27 mouse cellular contexts compared by ENCODE assay signal in the genomic region with DNA sequence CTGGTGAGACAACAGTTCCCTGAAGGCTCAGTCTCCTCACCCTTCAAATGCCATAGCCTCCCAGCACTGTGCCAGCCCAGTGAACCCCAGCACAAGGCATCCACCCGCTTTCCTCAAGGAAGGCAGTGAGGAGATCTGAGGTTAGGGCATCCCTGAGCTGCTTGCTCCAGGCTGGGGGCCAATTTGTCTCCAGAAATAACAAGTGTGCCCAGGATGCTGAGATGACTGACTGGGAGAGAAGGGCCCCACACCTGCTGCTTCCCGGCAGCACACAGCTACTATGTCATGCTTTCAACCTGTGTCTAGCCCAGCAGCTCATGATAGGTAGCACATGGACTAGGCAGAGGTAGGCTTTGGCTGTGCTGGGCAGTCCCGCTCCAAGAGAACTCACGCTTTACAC. TPM values are rescaled to one million over a fixed set of nuclear protein-coding genes. Genes with fewer than 3 reads are reported as not detected.
DNase-seq lines count a peak whose midpoint lies in the region; ATAC-seq and TF ChIP-seq lines count a peak whose summit lies in the region.
"Had no signal": no experiment of that assay in that cellular context is flagged by ENCODE, and none has a peak within 500 bp of the region (broad histone marks: within the 10 kb centered on the region; RNA-seq: fewer than 3 reads in every experiment).

No protein-coding gene starts in this region.

- peaks cover 32% of the 10 kb centered on the region for H3K36me3 ChIP-seq in embryonic facial prominence, embryonic 10.5 days (replicated peaks)
- H3K36me3 ChIP-seq in hindbrain, embryonic 15.5 days, result no peaks in the 10 kb centered on the region; the same call in 1 of the 2 replicates

- no peak for TF ChIP-seq CTCF in layer of hippocampus, adult 2 months (conservative IDR thresholded peaks at IDR 0.05)

- no peaks in the 10 kb centered on the region; the same call in 1 of the 2 replicates for H3K9me3 ChIP-seq in embryonic facial prominence, embryonic 10.5 days
- H3K9me3 ChIP-seq in hindbrain, embryonic 15.5 days, result no peaks in the 10 kb centered on the region
- H3K9me3 ChIP-seq: megakaryocyte, embryonic 14.5 days had no signal

- H3K27me3 ChIP-seq in embryonic facial prominence, embryonic 10.5 days (replicated peaks; ENCODE audit: low read depth, poor library complexity, severe bottlenecking), result no peaks in the 10 kb centered on the region
- H3K27me3 ChIP-seq in hindbrain, embryonic 15.5 days, result no peaks in the 10 kb centered on the region
- H3K27me3 ChIP-seq: heart, embryonic 12.5 days; megakaryocyte, embryonic 14.5 days had no signal

- peak overlapping the region; percentile 87; the same call in 1 of the 2 replicates for H3K27ac ChIP-seq in layer of hippocampus, adult 2 months
- H3K27ac ChIP-seq in embryonic facial prominence, embryonic 10.5 days (replicated peaks), result peak overlapping the region; percentile 58; the same call in 1 of the 2 replicates
- peak overlapping the region; percentile 80; the same call in 1 of the 2 replicates for H3K27ac ChIP-seq in hindbrain, embryonic 15.5 days (replicated peaks)
- H3K27ac ChIP-seq: stomach, postnatal 0 days had no signal

- no peak for DNase-seq in layer of hippocampus, adult 2 months (ENCODE audit: low spot score in 2 of 2)
- no peak for DNase-seq in layer of hippocampus, adult 9-10 months (ENCODE audit: low spot score)
- DNase-seq in cerebellum, adult 9-10 months, result peak; percentile 75
- no peak for DNase-seq in embryonic facial prominence, embryonic 10.5 days (ENCODE audit: low spot score)
- no peak for DNase-seq in c-Kit-positive CD71-positive TER-119-positive erythroid progenitor cells, embryonic 14.5 days (ENCODE audit: low spot score)
- no peak for DNase-seq in yolk sac, embryonic 10.5 days (ENCODE audit: low spot score)
- no peak for DNase-seq in left cerebral cortex, postnatal 14 days (ENCODE audit: low spot score in 2 of 2)
- DNase-seq: adrenal gland, postnatal 14 days; kidney, postnatal 10 days; liver; liver, postnatal 0 days; lung, postnatal 14 days; right cerebral cortex, postnatal 14 days; thymus, postnatal 25 days had no signal

- H3K4me2 ChIP-seq in hindbrain, embryonic 15.5 days, result no peak overlapping the region
- H3K4me2 ChIP-seq: heart, embryonic 12.5 days had no signal

- no peak overlapping the region for H3K4me3 ChIP-seq in layer of hippocampus, adult 2 months
- H3K4me3 ChIP-seq in embryonic facial prominence, embryonic 10.5 days, result no peak overlapping the region
- no peak overlapping the region for H3K4me3 ChIP-seq in hindbrain, embryonic 15.5 days
- H3K4me3 ChIP-seq: erythroblast, embryonic 14.5 days; heart, embryonic 12.5 days; megakaryocyte, embryonic 14.5 days had no signal

- intact Hi-C loops in left cerebral cortex, postnatal 14 days (cut with DNase I), result no loop called here

- no peak for ATAC-seq in hindbrain, embryonic 15.5 days (ENCODE audit: low FRiP score, low read depth)
- ATAC-seq: intestine, postnatal 0 days; liver, postnatal 0 days had no signal

- 84% methylated on average over 4 of the region's 4 CpGs for WGBS in embryonic facial prominence, embryonic 10.5 days
- WGBS in hindbrain, embryonic 15.5 days, result 87% methylated on average over 4 of the region's 4 CpGs

- H3K4me1 ChIP-seq in embryonic facial prominence, embryonic 10.5 days, result peaks cover 44% of the 10 kb centered on the region
- peaks cover 36% of the 10 kb centered on the region for H3K4me1 ChIP-seq in hindbrain, embryonic 15.5 days (replicated peaks)

- no peak overlapping the region for H3K9ac ChIP-seq in hindbrain, embryonic 15.5 days
- H3K9ac ChIP-seq: heart, embryonic 12.5 days; liver, postnatal 0 days had no signal

RNA-seq across cellular contexts. Expression of a gene that starts 23.0 kb away (rescaled TPM):
- total RNA-seq in layer of hippocampus, adult 2 months (2021), result 10 to 100 TPM; 40.4 to 41.8 TPM
- polyA plus RNA-seq in embryonic facial prominence, embryonic 10.5 days (2016; fragmentation: Nextera tagmentation; extraction: Ambion mirVana), result 13.5 and 14.7 TPM in 2 replicates
- 35.0 and 38.0 TPM in 2 replicates for polyA plus RNA-seq in hindbrain, embryonic 15.5 days (2015; fragmentation: Nextera tagmentation; extraction: Ambion mirVana)
- total RNA-seq in left cerebral cortex, postnatal 14 days (2021), result 10 to 100 TPM; 67.5 to 70.2 TPM
- polyA plus RNA-seq: erythroblast, embryonic 14.5 days had no signal

RNA-seq across cellular contexts. Expression of a gene that starts 24.8 kb away (rescaled TPM):
- 1 to 10 TPM; 5.6 to 5.8 TPM for total RNA-seq in layer of hippocampus, adult 2 months (2021)
- polyA plus RNA-seq in embryonic facial prominence, embryonic 10.5 days (2016; fragmentation: Nextera tagmentation; extraction: Ambion mirVana), result 14.3 and 15.5 TPM in 2 replicates
- polyA plus RNA-seq in hindbrain, embryonic 15.5 days (2015; fragmentation: Nextera tagmentation; extraction: Ambion mirVana), result 11.4 and 12.0 TPM in 2 replicates
- 1 to 10 TPM; 8.3 to 8.8 TPM for total RNA-seq in left cerebral cortex, postnatal 14 days (2021)

RNA-seq across cellular contexts. Expression of a gene that starts 32.7 kb away (rescaled TPM):
- total RNA-seq in layer of hippocampus, adult 2 months (2021), result not detected
- not detected in 2 replicates for polyA plus RNA-seq in embryonic facial prominence, embryonic 10.5 days (2016; fragmentation: Nextera tagmentation; extraction: Ambion mirVana)
- polyA plus RNA-seq in hindbrain, embryonic 15.5 days (2015; fragmentation: Nextera tagmentation; extraction: Ambion mirVana), result not detected in 2 replicates
- total RNA-seq in left cerebral cortex, postnatal 14 days (2021), result not detected
- total RNA-seq: adrenal gland, postnatal 14 days; heart, postnatal 25 days; layer of hippocampus, postnatal 10 days; left cerebral cortex, postnatal 36 days; midbrain, postnatal 0 days had no signal
- polyA plus RNA-seq: C2C12; embryonic facial prominence, embryonic 11.5 days; erythroblast, embryonic 14.5 days; heart, embryonic 12.5 days; intestine, postnatal 0 days; liver, postnatal 0 days; midbrain, postnatal 0 days; neural tube, embryonic 11.5 days; stomach, postnatal 0 days had no signal
